Comparison of ENCODE assay signal across 8 mouse cellular contexts in the genomic region with DNA sequence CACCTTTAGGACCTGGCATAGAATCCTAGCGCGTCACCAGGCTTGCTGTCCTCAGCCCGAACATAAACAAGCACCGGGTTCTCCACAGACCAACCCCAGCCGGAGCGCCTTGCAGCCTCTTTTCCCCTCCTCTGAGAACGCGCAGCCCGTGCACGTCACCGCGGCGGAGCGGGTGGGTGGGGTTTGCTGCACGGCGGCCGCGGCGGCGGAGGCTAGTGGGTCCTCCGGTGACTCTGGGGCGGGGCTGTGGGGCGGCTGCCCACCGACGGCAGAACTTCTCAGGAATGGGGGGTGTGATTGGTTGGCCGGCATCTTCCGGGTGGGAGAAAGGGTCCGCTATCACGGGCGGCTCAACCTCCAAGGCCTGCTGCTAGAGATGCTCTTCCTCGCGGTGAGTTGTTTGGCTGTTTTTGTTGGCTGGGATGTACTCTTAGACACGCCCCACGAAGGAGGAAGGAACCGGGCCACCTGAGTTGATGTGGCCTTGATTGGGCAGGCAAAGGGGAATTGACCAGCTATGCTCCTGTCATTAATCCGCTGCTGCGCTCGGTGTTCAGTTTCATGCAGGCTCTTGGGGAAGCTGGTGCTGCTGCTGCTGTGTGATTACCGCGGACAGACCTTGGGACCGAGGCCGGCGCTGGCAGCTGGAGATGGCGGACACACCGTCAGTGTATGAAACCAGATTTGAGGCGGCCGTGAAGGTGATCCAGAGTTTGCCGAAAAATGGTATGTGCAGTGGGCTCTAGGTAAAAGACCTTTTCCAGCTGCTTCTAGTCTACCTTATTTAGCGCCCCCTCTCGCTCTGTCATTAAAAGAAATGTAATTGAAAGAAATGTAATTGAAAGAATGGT. TPM values are rescaled to one million over a fixed set of nuclear protein-coding genes. Genes with fewer than 3 reads are reported as not detected.
DNase-seq lines count a peak whose midpoint lies in the region; ATAC-seq and TF ChIP-seq lines count a peak whose summit lies in the region.

No protein-coding gene starts in this region.

- TF ChIP-seq CTCF in G1E (IDR thresholded peaks at IDR 0.05; ENCODE audit: low read depth, low read length): no peak
- peak; percentile 57 for TF ChIP-seq CTCF in forebrain, postnatal 0 days (IDR thresholded peaks at IDR 0.05; ENCODE audit: low read depth)

- peaks cover 24% of the 10 kb centered on the region for H3K4me1 ChIP-seq in G1E (ENCODE audit: insufficient read depth, low read depth, low read length)
- peaks cover 4% of the 10 kb centered on the region; the same call in 1 of the 2 replicates for H3K4me1 ChIP-seq in forebrain, postnatal 0 days (ENCODE audit: insufficient read depth)
- H3K4me1 ChIP-seq in lung, embryonic 15.5 days: no peaks in the 10 kb centered on the region

- peak; percentile 64 for ATAC-seq in G1E (ENCODE audit: extremely low read depth, insufficient number of reproducible peaks, low FRiP score, poor library complexity, severe bottlenecking)
- peak; percentile 91 for ATAC-seq in forebrain, postnatal 0 days
- peak; percentile 92 for ATAC-seq in lung, embryonic 15.5 days (ENCODE audit: borderline replicate concordance, extremely low read depth, low FRiP score, low TSS enrichment)

- DNase-seq in G1E (ENCODE audit: low spot score): peak; percentile 70
- DNase-seq in cerebellum, adult 18-20 months: peak; percentile 96 to 98
- DNase-seq in forebrain, postnatal 0 days: peak; percentile 93
- DNase-seq in heart, postnatal 4 days: peak; percentile 96
- peak; percentile 92 for DNase-seq in layer of hippocampus, adult 8-10 months (ENCODE audit: low spot score in 2 of 2)
- DNase-seq in ovary, adult 18-20 months (ENCODE audit: low spot score): peak; percentile 90
- DNase-seq in thymus, postnatal 0 days (ENCODE audit: low spot score): peak; percentile 93

- peak overlapping the region; percentile 86 for H3K9ac ChIP-seq in forebrain, postnatal 0 days
- peak overlapping the region; percentile 78 for H3K9ac ChIP-seq in lung, embryonic 15.5 days

- under 1% methylated on average over 50 of the region's 50 CpGs for WGBS in forebrain, postnatal 0 days
- whole genome bisulfite sequencing in lung, embryonic 15.5 days: under 1% methylated on average over 50 of the region's 50 CpGs

- peak overlapping the region; percentile 98 for H3K4me2 ChIP-seq in forebrain, postnatal 0 days (ENCODE audit: low read depth)
- peak overlapping the region; percentile 93 for H3K4me2 ChIP-seq in lung, embryonic 15.5 days

- peaks cover 17% of the 10 kb centered on the region for H3K36me3 ChIP-seq in G1E (replicated peaks)
- peaks cover 5% of the 10 kb centered on the region; the same call in 1 of the 2 replicates for H3K36me3 ChIP-seq in forebrain, postnatal 0 days (ENCODE audit: insufficient read depth)
- no peaks in the 10 kb centered on the region for H3K36me3 ChIP-seq in lung, embryonic 15.5 days

- H3K27ac ChIP-seq in forebrain, postnatal 0 days (ENCODE audit: low read depth, low read length): peak overlapping the region; percentile 96
- peak overlapping the region; percentile 93 for H3K27ac ChIP-seq in lung, embryonic 15.5 days

- H3K9me3 ChIP-seq in G1E (replicated peaks): no peaks in the 10 kb centered on the region
- no peaks in the 10 kb centered on the region for H3K9me3 ChIP-seq in forebrain, postnatal 0 days (ENCODE audit: low read length)
- no peaks in the 10 kb centered on the region for H3K9me3 ChIP-seq in lung, embryonic 15.5 days

- H3K4me3 ChIP-seq in G1E (ENCODE audit: low read depth, low read length): peak overlapping the region; percentile 86
- H3K4me3 ChIP-seq in forebrain, postnatal 0 days (ENCODE audit: low read depth, low read length): peak overlapping the region; percentile 58
- peak overlapping the region; percentile 62 for H3K4me3 ChIP-seq in lung, embryonic 15.5 days

- H3K27me3 ChIP-seq in G1E (ENCODE audit: insufficient read depth, low read length): no peaks in the 10 kb centered on the region
- H3K27me3 ChIP-seq in forebrain, postnatal 0 days (ENCODE audit: insufficient read depth, low read length): no peaks in the 10 kb centered on the region
- H3K27me3 ChIP-seq in lung, embryonic 15.5 days: no peaks in the 10 kb centered on the region

RNA-seq across cellular contexts. Expression of a gene that starts 1.2 kb away (rescaled TPM):
- total RNA-seq in G1E (2014; fragmentation: Nextera tagmentation) (17.2 and 21.5 TPM in 2 replicates), G1E (2017) (17.9 and 25.1 TPM in 2 replicates)
- polyA plus RNA-seq in G1E (2012): 3.9 and 5.2 TPM in 2 replicates
- total RNA-seq in forebrain, postnatal 0 days (2014; rRNA removed): 49.2 and 50.1 TPM in 2 replicates
- 33.2 and 52.4 TPM in 2 replicates for polyA plus RNA-seq in forebrain, postnatal 0 days (2015; fragmentation: Nextera tagmentation; extraction: Ambion mirVana)
- 10 to 100 TPM; 24.0 to 27.1 TPM for total RNA-seq in heart, postnatal 4 days (2021)
- total RNA-seq in layer of hippocampus, adult 8-10 months (2022): 10 to 100 TPM; 80.6 to 92.0 (median 89.1) TPM
- polyA plus RNA-seq in lung, embryonic 15.5 days (2015; fragmentation: Nextera tagmentation; extraction: Ambion mirVana): 30.2 and 30.7 TPM in 2 replicates
- 28.2 and 32.4 TPM in 2 replicates for polyA plus RNA-seq in thymus, postnatal 0 days (2015; fragmentation: Nextera tagmentation; extraction: Ambion mirVana)

RNA-seq across cellular contexts. Expression of a gene that starts 29.1 kb away (rescaled TPM):
- total RNA-seq in G1E (2014; fragmentation: Nextera tagmentation) (120 and 124 TPM in 2 replicates), G1E (2017) (138 and 144 TPM in 2 replicates)
- polyA plus RNA-seq in G1E (2012): 41.5 and 51.9 TPM in 2 replicates
- 141 and 154 TPM in 2 replicates for total RNA-seq in forebrain, postnatal 0 days (2014; rRNA removed)
- 65.1 and 71.7 TPM in 2 replicates for polyA plus RNA-seq in forebrain, postnatal 0 days (2015; fragmentation: Nextera tagmentation; extraction: Ambion mirVana)
- 10 to 100 TPM; 34.3 to 34.9 TPM for total RNA-seq in heart, postnatal 4 days (2021)
- total RNA-seq in layer of hippocampus, adult 8-10 months (2022): 100 to 1,000 TPM; 181 to 208 (median 193) TPM
- polyA plus RNA-seq in lung, embryonic 15.5 days (2015; fragmentation: Nextera tagmentation; extraction: Ambion mirVana): 47.1 and 50.6 TPM in 2 replicates
- 70.7 and 79.9 TPM in 2 replicates for polyA plus RNA-seq in thymus, postnatal 0 days (2015; fragmentation: Nextera tagmentation; extraction: Ambion mirVana)

Comparison
In these comparisons a context has a peak if more than half of its experiments do, and no peak if none do; other contexts are left out.
1. Peak in every context shown above with its lines: DNase-seq, ATAC-seq, H3K4me3 ChIP-seq and H3K27ac ChIP-seq.